Mouse (Mus musculus) lung, adult 2 months (tissue): Measurements from ENCODE around the gene Adamts17. TPM values are rescaled to one million over a fixed set of nuclear protein-coding genes. Genes with fewer than 3 reads are reported as not detected.

Source experiments
- DNase-seq: peaks from one replicate; pipeline ENCODE4 v3.0.0; 2022
- H3K4me1 ChIP-seq: fragments of 200-500 bp; 2 replicates; pipeline ENCODE4 v1.6.1; 2011; ENCODE audit warnings: low read length; ENCODE audit not compliant: control insufficient read depth, insufficient read depth
- H3K4me3 ChIP-seq: fragments of 200-500 bp; replicated peaks from 2 replicates; pipeline ENCODE3; 2011; ENCODE audit warnings: low read depth, mild to moderate bottlenecking, control low read depth, low read length; ENCODE audit errors: extremely low read depth
- CTCF ChIP-seq: fragments of 200-500 bp; IDR thresholded peaks from 2 replicates; pipeline ENCODE4 v1.5.1; 2011; ENCODE audit warnings: mild to moderate bottlenecking, low read length, control low read depth; ENCODE audit not compliant: insufficient read depth
- POLR2A ChIP-seq: fragments of 200-500 bp; IDR thresholded peaks from 2 replicates; pipeline ENCODE4 v1.6.1; 2011; ENCODE audit warnings: low read depth, mild to moderate bottlenecking, control low read depth, low read length, borderline replicate concordance; ENCODE audit errors: extremely low read depth
- WGBS: fragments of 180-500 bp; shearing (Covaris S2); methylation state at CpG from one replicate; pipeline ENCODE4 v1.1.7; 2018; 5-methylcytosine and 5-hydroxymethylcytosine counted together
- polyA plus RNA-seq: library from polyadenylated mRNA; depleted of rRNA; stranded (reverse); fragments of >200 nt; gene quantifications from 2 replicates; pipeline ENCODE4 v1.2.3, GENCODE M21; 2012

Gene Adamts17
- polyA plus RNA-seq, 1 experiment: 7.2 TPM

- no peak for DNase-seq
- Histone ChIP-seq H3K4me1 (peaks cover 5% of the 10 kb centered on the region; the same call in 1 of the 2 replicates), H3K4me3 (no peak overlapping the region)
- TF ChIP-seq CTCF (no peak), POLR2A (no peak)
- WGBS: 95% methylated on average over 2 of the region's 2 CpGs
These were observed 209.7 kb downstream of the Adamts17 start for GRCm38 (mm10) chr7:67049206-67049605.

DNA sequence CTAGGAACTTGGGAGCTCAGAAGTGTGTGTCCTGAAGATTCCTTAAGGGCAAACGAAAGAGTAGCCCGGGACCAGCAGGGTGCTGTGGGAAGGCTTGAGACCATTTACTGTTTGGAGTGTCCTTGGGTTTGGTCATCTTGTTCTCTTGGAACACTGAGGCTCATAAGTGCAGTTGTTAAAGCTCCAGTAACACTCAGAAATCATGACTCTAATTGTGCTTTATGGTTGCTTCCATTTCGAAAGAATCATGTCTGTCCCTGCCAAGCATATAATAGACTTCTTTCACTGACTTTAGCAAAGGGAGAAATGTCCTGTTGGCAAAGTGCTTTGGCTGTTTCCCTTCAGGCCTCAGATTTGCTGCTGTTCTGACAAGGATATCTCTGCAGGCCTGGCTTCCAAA is 210.9 kb downstream of the Adamts17 start:
- WGBS: 76% methylated on average over 3 of the region's 3 CpGs
- DNase-seq: no peak
- TF ChIP-seq POLR2A (no peak), CTCF (no peak)
- Histone ChIP-seq H3K4me3 (no peak overlapping the region), H3K4me1 (peaks cover 5% of the 10 kb centered on the region; the same call in 1 of the 2 replicates)

DNA sequence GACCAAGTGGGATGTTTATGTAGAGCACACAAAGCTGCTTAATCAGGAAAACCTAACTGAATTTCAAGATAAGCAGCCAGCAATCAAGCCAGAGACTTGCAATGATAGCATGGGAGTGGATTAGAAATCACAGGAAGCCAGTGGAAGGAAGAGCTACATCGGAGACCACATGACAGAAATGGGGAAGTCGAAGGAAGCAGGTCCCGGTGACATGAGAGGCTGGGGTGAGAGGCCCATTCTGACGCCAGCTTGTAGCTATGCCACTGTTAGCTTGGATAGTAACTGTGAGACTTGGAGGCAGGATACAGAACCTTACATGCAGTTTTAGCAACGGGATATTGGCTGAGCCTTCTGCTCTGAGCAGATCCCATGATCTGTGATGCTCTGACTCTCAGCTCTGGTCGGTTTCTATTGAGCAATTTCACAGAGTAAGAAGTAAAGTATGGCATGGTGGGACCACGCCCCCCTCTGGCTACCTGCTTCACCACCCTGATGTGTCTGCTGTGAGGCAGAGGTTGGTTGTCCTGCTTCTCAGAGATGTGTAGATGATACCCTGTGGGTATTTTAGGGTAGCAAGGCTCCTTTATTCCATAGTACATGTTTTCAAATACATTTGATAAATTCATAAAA is 211.7 kb downstream of the Adamts17 start:
- 31% methylated on average over 7 of the region's 7 CpGs for WGBS
- no peak for DNase-seq
- peaks cover 5% of the 10 kb centered on the region; the same call in 1 of the 2 replicates for H3K4me1 ChIP-seq
- TF ChIP-seq CTCF: no peak
- no peak for TF ChIP-seq POLR2A
- H3K4me3 ChIP-seq: no peak overlapping the region

DNA sequence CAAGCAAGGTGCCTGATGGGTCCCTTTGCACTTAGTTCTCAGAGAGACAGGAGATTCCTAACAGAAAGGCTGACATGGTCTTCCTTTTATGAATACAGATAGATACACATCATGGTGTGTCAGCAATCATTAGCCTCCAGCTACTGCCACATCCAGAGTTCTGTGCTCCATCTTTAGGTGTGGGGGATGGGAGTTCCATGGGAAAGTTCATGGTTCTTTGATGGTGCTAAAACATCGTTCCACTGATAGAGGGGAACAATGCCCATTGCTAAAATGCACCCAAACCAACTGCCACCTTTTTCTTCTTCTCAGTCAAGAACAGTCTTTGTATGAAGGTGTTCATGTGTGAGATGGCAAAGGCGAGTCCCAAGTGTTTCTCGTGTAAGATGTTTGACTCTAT is 215.3 kb downstream of the Adamts17 start:
- H3K4me3 ChIP-seq: no peak overlapping the region
- DNase-seq: no peak
- 87% methylated on average over 3 of the region's 3 CpGs for WGBS
- H3K4me1 ChIP-seq: peaks cover 5% of the 10 kb centered on the region; the same call in 1 of the 2 replicates
- no peak for TF ChIP-seq CTCF
- no peak for TF ChIP-seq POLR2A

DNA sequence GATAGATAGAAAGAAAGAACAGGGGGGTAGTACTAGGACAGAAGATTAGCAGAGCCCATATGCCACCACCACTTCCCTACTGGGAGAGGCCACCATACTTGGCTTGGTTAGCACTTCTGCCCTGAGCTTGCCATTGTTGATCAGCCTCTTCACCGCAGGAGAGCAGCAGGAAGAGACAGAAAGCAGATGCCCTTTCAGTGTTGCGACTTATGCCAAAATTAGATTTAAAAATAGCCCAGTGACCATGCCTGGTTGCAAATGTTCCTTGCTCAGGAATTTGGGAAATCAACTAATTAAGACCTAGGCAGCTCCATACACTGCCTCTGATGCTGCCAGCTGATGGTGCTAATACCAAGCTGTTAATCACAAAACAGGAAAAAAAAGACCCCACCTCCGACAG is 216.0 kb downstream of the Adamts17 start:
- Histone ChIP-seq H3K4me1 (peaks cover 5% of the 10 kb centered on the region; the same call in 1 of the 2 replicates), H3K4me3 (no peak overlapping the region)
- WGBS: 67% methylated on average over 3 of the region's 3 CpGs
- TF ChIP-seq POLR2A (no peak), CTCF (no peak)
- DNase-seq: no peak

- WGBS: 79% methylated on average over 9 of the region's 9 CpGs
- peak; percentile 22 for DNase-seq
- TF ChIP-seq POLR2A (no peak), CTCF (peak; percentile 19; the same call in 1 of the 2 replicates)
- Histone ChIP-seq H3K4me3 (no peak overlapping the region), H3K4me1 (no peaks in the 10 kb centered on the region)
These were observed 222.2 kb downstream of the Adamts17 start for GRCm38 (mm10) chr7:67061756-67062155.

- TF ChIP-seq CTCF (no peak), POLR2A (no peak)
- 97% methylated on average over 2 of the region's 2 CpGs for WGBS
- Histone ChIP-seq H3K4me3 (no peak overlapping the region), H3K4me1 (no peaks in the 10 kb centered on the region)
- DNase-seq: no peak
These were observed 223.0 kb downstream of the Adamts17 start for GRCm38 (mm10) chr7:67062571-67062970.

DNA sequence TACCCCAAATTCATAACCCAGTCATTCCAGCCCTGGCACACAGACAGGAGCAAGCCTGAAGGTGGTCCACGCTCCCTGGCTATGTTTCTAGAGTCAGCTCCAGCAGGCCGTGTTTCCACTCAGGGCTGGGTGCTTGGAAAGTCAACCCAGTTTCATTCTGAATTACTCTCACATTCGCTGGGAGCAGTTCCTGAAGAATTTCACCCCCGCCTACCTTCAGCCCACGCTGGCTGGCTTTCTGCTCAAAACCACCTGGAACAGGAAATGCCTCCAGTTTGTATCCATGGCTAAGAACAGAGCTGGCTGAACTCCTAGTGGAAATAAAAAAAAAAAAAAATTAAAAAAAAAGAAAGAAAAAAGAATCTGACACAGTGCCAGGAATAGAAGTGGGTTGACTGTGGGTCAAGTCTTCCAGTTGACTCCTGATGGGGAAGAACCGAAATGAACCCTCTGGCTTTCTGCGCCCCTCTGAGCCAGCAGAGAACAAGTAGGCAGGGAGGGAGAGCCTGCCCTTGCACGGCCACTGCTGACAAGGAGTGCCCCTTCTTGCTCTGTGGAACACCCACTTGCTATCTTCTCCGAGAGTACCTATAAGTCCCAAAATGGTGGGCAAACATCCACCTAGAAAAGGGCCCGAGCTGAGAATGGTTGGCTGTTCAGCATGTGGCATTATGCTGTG is 225.2 kb downstream of the Adamts17 start:
- 51% methylated on average over 10 of the region's 10 CpGs for WGBS
- no peaks in the 10 kb centered on the region for H3K4me1 ChIP-seq
- no peak overlapping the region for H3K4me3 ChIP-seq
- no peak for DNase-seq
- TF ChIP-seq CTCF: no peak

DNA sequence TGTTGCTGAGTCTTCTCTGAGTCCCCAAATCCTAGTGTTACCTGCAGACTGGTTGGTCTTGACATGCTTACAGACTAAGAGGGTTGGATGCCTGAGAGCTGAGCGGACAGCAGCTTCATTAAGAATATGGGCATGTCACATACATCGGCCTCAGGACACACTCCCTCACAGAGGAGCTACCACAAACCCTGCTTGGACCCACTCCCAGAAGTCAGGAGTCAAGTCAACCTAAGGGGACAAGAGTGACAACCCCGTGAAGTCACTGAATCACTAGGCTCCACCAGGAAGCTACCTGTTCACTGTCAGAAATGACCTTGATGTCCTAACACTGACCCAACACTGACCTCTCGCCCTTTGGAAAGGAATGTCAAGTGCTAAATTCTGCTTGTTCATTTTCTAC is 226.1 kb downstream of the Adamts17 start:
- no peak for TF ChIP-seq POLR2A
- no peak for TF ChIP-seq CTCF
- DNase-seq: no peak
- Histone ChIP-seq H3K4me3 (no peak overlapping the region), H3K4me1 (no peaks in the 10 kb centered on the region)
- WGBS: 92% methylated on average over 4 of the region's 4 CpGs

DNA sequence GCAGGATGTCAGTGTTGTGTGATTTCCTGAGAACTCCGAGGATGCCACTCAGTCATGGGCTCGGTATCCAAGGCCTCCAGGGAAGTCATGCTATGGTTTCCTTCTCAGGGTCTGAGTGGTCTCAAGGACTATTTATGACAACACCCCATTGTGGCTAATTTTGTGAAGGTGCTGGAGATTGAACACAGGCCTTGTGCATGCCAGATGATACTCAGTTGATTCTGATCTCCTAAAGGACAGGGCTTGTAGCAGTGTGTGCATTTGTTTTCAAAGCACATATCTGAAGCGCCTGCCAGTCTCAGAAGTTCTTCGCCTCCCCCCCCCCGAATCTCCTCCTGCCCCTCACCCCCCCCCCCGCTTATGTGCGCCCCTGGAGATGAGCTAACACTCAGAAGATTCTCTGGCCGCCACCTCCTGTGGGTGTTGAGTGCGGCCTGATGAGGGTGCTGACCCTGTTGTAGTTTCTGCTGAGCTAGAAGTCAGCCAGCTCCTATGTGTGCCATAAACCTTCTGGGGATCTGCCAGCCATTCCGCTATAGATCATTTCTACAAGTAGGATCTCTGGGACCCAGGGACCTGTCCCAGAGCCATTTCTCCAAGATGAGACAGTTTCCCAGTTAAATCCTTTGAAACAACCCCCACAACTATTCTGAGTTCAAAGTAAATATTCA is 232.6 kb downstream of the Adamts17 start:
- no peak for DNase-seq
- 71% methylated on average over 10 of the region's 10 CpGs for WGBS
- no peak for TF ChIP-seq POLR2A
- H3K4me1 ChIP-seq: no peaks in the 10 kb centered on the region
- no peak overlapping the region for H3K4me3 ChIP-seq
